Mouse (Mus musculus) limb, embryonic 13.5 days (tissue): ENCODE measurements around the gene Col15a1. TPM values are rescaled to one million over a fixed set of nuclear protein-coding genes. Genes with fewer than 3 reads are reported as not detected.

Experiments
- ATAC-seq: fragments of 200-750 bp; cut with Nextera tagmentation; 2 replicates; pipeline ENCODE4 v1.8.0; 2017; ENCODE audit warnings: low read depth, moderate number of reproducible peaks, moderate TSS enrichment; ENCODE audit not compliant: low FRiP score
- H3K27ac ChIP-seq: fragments of 300-500 bp; sonication (generic); 2 replicates; pipeline ENCODE4 v1.5.1; 2015; ENCODE audit warnings: inconsistent platforms, mild to moderate bottlenecking, moderate library complexity
- H3K27me3 ChIP-seq: fragments of 300-500 bp; sonication (generic); 2 replicates; pipeline ENCODE4 v1.6.1; 2015; ENCODE audit warnings: mild to moderate bottlenecking, inconsistent platforms
- H3K36me3 ChIP-seq: fragments of 300-500 bp; sonication (generic); 2 replicates; pipeline ENCODE4 v1.6.1; 2015; ENCODE audit warnings: inconsistent platforms, mild to moderate bottlenecking, moderate library complexity
- H3K4me1 ChIP-seq: fragments of 300-500 bp; sonication (generic); 2 replicates; pipeline ENCODE4 v1.6.1; 2015; ENCODE audit warnings: inconsistent platforms
- H3K4me2 ChIP-seq: fragments of 300-500 bp; sonication (generic); replicated peaks from 2 replicates; pipeline ENCODE4 v1.6.1; 2015; ENCODE audit warnings: inconsistent platforms, mild to moderate bottlenecking, moderate library complexity
- H3K4me3 ChIP-seq: fragments of 300-500 bp; sonication (generic); 2 replicates; pipeline ENCODE4 v1.5.1; 2015; ENCODE audit warnings: moderate library complexity, mild to moderate bottlenecking, inconsistent platforms
- H3K9ac ChIP-seq: fragments of 300-500 bp; sonication (generic); 2 replicates; pipeline ENCODE4 v1.6.1; 2015; ENCODE audit warnings: mild to moderate bottlenecking, inconsistent platforms
- H3K9me3 ChIP-seq: fragments of 300-500 bp; sonication (generic); 2 replicates; pipeline ENCODE4 v1.6.1; 2016; ENCODE audit warnings: inconsistent platforms
- WGBS: fragments of 180-500 bp; shearing (Covaris S2); methylation state at CpG from one replicate; pipeline ENCODE4 v1.1.7; 2015; 5-methylcytosine and 5-hydroxymethylcytosine counted together
- polyA plus RNA-seq: library from polyadenylated mRNA; unstranded; fragments of >200 nt; fragmentation: Nextera tagmentation; extraction: Ambion mirVana; gene quantifications from 2 replicates; pipeline ENCODE4 v1.2.1, GENCODE M21; 2015

Col15a1 gene
- polyA plus RNA-seq, 1 experiment from 2014 or later = 19.1 TPM

GRCm38 (mm10) chr4:47249193-47249592 lies 41.2 kb downstream of the Col15a1 start:
- Histone ChIP-seq H3K4me2 (no peak overlapping the region), H3K9me3 (peaks cover 7% of the 10 kb centered on the region), H3K36me3 (no peaks in the 10 kb centered on the region), H3K27ac (no peak overlapping the region), H3K9ac (no peak overlapping the region), H3K4me3 (no peak overlapping the region), H3K27me3 (no peaks in the 10 kb centered on the region), H3K4me1 (peaks cover 7% of the 10 kb centered on the region; the same call in 1 of the 2 replicates)
- 89% methylated on average over 6 of the region's 6 CpGs for WGBS
- ATAC-seq = no peak

GRCm38 (mm10) chr4:47251069-47251468 lies 43.1 kb downstream of the Col15a1 start:
- no peak overlapping the region for H3K9ac ChIP-seq
- no peak overlapping the region for H3K27ac ChIP-seq
- peaks cover 7% of the 10 kb centered on the region for H3K9me3 ChIP-seq
- H3K36me3 ChIP-seq = no peaks in the 10 kb centered on the region
- no peaks in the 10 kb centered on the region for H3K27me3 ChIP-seq
- H3K4me3 ChIP-seq = no peak overlapping the region
- peaks cover 7% of the 10 kb centered on the region; the same call in 1 of the 2 replicates for H3K4me1 ChIP-seq
- 46% methylated on average over 5 of the region's 5 CpGs for WGBS
- ATAC-seq = 0 out of 2 replicates have a peak, but pooled peaks have one; percentile 30
- H3K4me2 ChIP-seq = no peak overlapping the region

- 76% methylated on average over 11 of the region's 11 CpGs for WGBS
- no peak overlapping the region for H3K4me2 ChIP-seq
- no peaks in the 10 kb centered on the region for H3K36me3 ChIP-seq
- H3K9me3 ChIP-seq = peaks cover 7% of the 10 kb centered on the region
- H3K4me1 ChIP-seq = peaks cover 7% of the 10 kb centered on the region; the same call in 1 of the 2 replicates
- no peak overlapping the region for H3K9ac ChIP-seq
- H3K27ac ChIP-seq = no peak overlapping the region
- H3K4me3 ChIP-seq = no peak overlapping the region
- ATAC-seq = no peak
- no peaks in the 10 kb centered on the region for H3K27me3 ChIP-seq
Measured at GRCm38 (mm10) chr4:47251693-47252435, 43.9 kb downstream of the Col15a1 start.

- 96% methylated on average over 3 of the region's 3 CpGs for WGBS
- Histone ChIP-seq H3K27ac (no peak overlapping the region), H3K27me3 (no peaks in the 10 kb centered on the region), H3K4me3 (no peak overlapping the region), H3K9me3 (peaks cover 7% of the 10 kb centered on the region), H3K9ac (no peak overlapping the region), H3K36me3 (no peaks in the 10 kb centered on the region), H3K4me1 (peaks cover under 1% of the 10 kb centered on the region; the same call in 1 of the 2 replicates), H3K4me2 (no peak overlapping the region)
- no peak for ATAC-seq
Measured at GRCm38 (mm10) chr4:47252627-47253026, 44.7 kb downstream of the Col15a1 start.

GRCm38 (mm10) chr4:47255641-47256040 lies 47.7 kb downstream of the Col15a1 start:
- no peak; the same call in 1 of the 2 replicates for ATAC-seq
- no peak overlapping the region for H3K9ac ChIP-seq
- peaks cover 7% of the 10 kb centered on the region for H3K9me3 ChIP-seq
- no peak overlapping the region for H3K27ac ChIP-seq
- H3K36me3 ChIP-seq = no peaks in the 10 kb centered on the region
- H3K4me2 ChIP-seq = no peak overlapping the region
- H3K4me1 ChIP-seq = no peaks in the 10 kb centered on the region; the same call in 1 of the 2 replicates
- H3K4me3 ChIP-seq = no peak overlapping the region
- WGBS = 36% methylated on average over 4 of the region's 4 CpGs
- no peaks in the 10 kb centered on the region for H3K27me3 ChIP-seq

GRCm38 (mm10) chr4:47258201-47258600 lies 50.2 kb downstream of the Col15a1 start:
- 78% methylated on average over 3 of the region's 3 CpGs for WGBS
- Histone ChIP-seq H3K27ac (no peak overlapping the region), H3K9ac (no peak overlapping the region), H3K4me2 (no peak overlapping the region), H3K36me3 (no peaks in the 10 kb centered on the region), H3K9me3 (no peaks in the 10 kb centered on the region), H3K4me3 (no peak overlapping the region), H3K27me3 (no peaks in the 10 kb centered on the region), H3K4me1 (no peaks in the 10 kb centered on the region)
- no peak for ATAC-seq

GRCm38 (mm10) chr4:47261049-47261448 lies 53.1 kb downstream of the Col15a1 start:
- no peak overlapping the region for H3K4me2 ChIP-seq
- H3K9ac ChIP-seq = no peak overlapping the region
- no peaks in the 10 kb centered on the region for H3K9me3 ChIP-seq
- H3K4me1 ChIP-seq = no peaks in the 10 kb centered on the region
- no peak overlapping the region for H3K4me3 ChIP-seq
- H3K27ac ChIP-seq = no peak overlapping the region
- ATAC-seq = no peak
- no peaks in the 10 kb centered on the region for H3K27me3 ChIP-seq
- no peaks in the 10 kb centered on the region for H3K36me3 ChIP-seq
- WGBS = 73% methylated on average over 6 of the region's 6 CpGs

GRCm38 (mm10) chr4:47261919-47262318 lies 54.0 kb downstream of the Col15a1 start:
- Histone ChIP-seq H3K4me3 (no peak overlapping the region), H3K27ac (no peak overlapping the region), H3K9ac (no peak overlapping the region), H3K36me3 (no peaks in the 10 kb centered on the region), H3K4me2 (no peak overlapping the region), H3K9me3 (no peaks in the 10 kb centered on the region), H3K4me1 (no peaks in the 10 kb centered on the region), H3K27me3 (no peaks in the 10 kb centered on the region)
- no peak for ATAC-seq
- 76% methylated on average over 5 of the region's 5 CpGs for WGBS

GRCm38 (mm10) chr4:47265555-47265954 lies 57.6 kb downstream of the Col15a1 start:
- Histone ChIP-seq H3K9me3 (no peaks in the 10 kb centered on the region), H3K27me3 (no peaks in the 10 kb centered on the region), H3K4me2 (no peak overlapping the region), H3K9ac (no peak overlapping the region), H3K4me3 (no peak overlapping the region), H3K36me3 (no peaks in the 10 kb centered on the region), H3K4me1 (no peaks in the 10 kb centered on the region), H3K27ac (no peak overlapping the region)
- ATAC-seq = no peak
- 81% methylated on average over 5 of the region's 5 CpGs for WGBS

- Histone ChIP-seq H3K9me3 (no peaks in the 10 kb centered on the region), H3K36me3 (no peaks in the 10 kb centered on the region), H3K27me3 (no peaks in the 10 kb centered on the region), H3K4me2 (no peak overlapping the region), H3K4me1 (no peaks in the 10 kb centered on the region), H3K4me3 (no peak overlapping the region), H3K27ac (no peak overlapping the region), H3K9ac (no peak overlapping the region)
- ATAC-seq = no peak
- 80% methylated on average over 9 of the region's 9 CpGs for WGBS
Measured at GRCm38 (mm10) chr4:47272452-47273130, 64.6 kb downstream of the Col15a1 start.

GRCm38 (mm10) chr4:47273795-47274194 lies 65.8 kb downstream of the Col15a1 start:
- H3K4me3 ChIP-seq = no peak overlapping the region
- WGBS = 86% methylated on average over 8 of the region's 8 CpGs
- no peak for ATAC-seq

GRCm38 (mm10) chr4:47274911-47275310 lies 67.0 kb downstream of the Col15a1 start:
- Histone ChIP-seq H3K4me3 (no peak overlapping the region), H3K27me3 (no peaks in the 10 kb centered on the region), H3K4me1 (no peaks in the 10 kb centered on the region), H3K27ac (no peak overlapping the region), H3K9me3 (no peaks in the 10 kb centered on the region), H3K9ac (no peak overlapping the region), H3K36me3 (no peaks in the 10 kb centered on the region), H3K4me2 (no peak overlapping the region)
- no peak for ATAC-seq
- 88% methylated on average over 2 of the region's 2 CpGs for WGBS

More at GRCm38 (mm10) chr4:47273795-47274194, 65.8 kb downstream of the Col15a1 start:
- no peak overlapping the region for H3K27ac ChIP-seq
- no peaks in the 10 kb centered on the region for H3K4me1 ChIP-seq
- no peak overlapping the region for H3K4me2 ChIP-seq
- no peaks in the 10 kb centered on the region for H3K27me3 ChIP-seq
- no peaks in the 10 kb centered on the region for H3K9me3 ChIP-seq
- H3K36me3 ChIP-seq = no peaks in the 10 kb centered on the region
- H3K9ac ChIP-seq = no peak overlapping the region
